Comparison of ENCODE assay signal across 22 mouse cellular contexts in genomic region chr2:126165277-126166018, GRCm38 (mm10). TPM values are rescaled to one million over a fixed set of nuclear protein-coding genes. Genes with fewer than 3 reads are reported as not detected.
DNase-seq lines count a peak whose midpoint lies in the region; ATAC-seq and TF ChIP-seq lines count a peak whose summit lies in the region.
"Had no signal": no experiment of that assay in that cellular context is flagged by ENCODE, and none has a peak within 500 bp of the region (broad histone marks: within the 10 kb centered on the region; RNA-seq: fewer than 3 reads in every experiment).

No protein-coding gene starts in this region.

- 83% methylated on average over 5 of the region's 5 CpGs for WGBS in heart, embryonic 10.5 days
- WGBS in stomach, embryonic 14.5 days: 96% methylated on average over 5 of the region's 5 CpGs
- 92% methylated on average over 5 of the region's 5 CpGs for WGBS in stomach, postnatal 0 days
- 71% methylated on average over 5 of the region's 5 CpGs for WGBS in liver, embryonic 14.5 days (ENCODE audit: insufficient replicate concordance)

- H3K4me2 ChIP-seq in stomach, embryonic 14.5 days (replicated peaks; ENCODE audit: low read depth, low read length): no peak overlapping the region
- H3K4me2 ChIP-seq in stomach, postnatal 0 days (replicated peaks; ENCODE audit: low read depth): no peak overlapping the region
- H3K4me2 ChIP-seq in liver, embryonic 14.5 days (ENCODE audit: low read depth): peak overlapping the region; percentile 71
- H3K4me2 ChIP-seq: neural tube, embryonic 15.5 days had no signal

- H3K36me3 ChIP-seq in heart, embryonic 10.5 days: peaks cover 25% of the 10 kb centered on the region
- H3K36me3 ChIP-seq in stomach, embryonic 14.5 days (ENCODE audit: control insufficient read depth, insufficient read depth, low read length): peaks cover 7% of the 10 kb centered on the region; the same call in 1 of the 2 replicates
- H3K36me3 ChIP-seq in stomach, postnatal 0 days (ENCODE audit: control insufficient read depth, insufficient read depth, low read length): no peaks in the 10 kb centered on the region
- H3K36me3 ChIP-seq in liver, embryonic 14.5 days (replicated peaks; ENCODE audit: control insufficient read depth, insufficient read depth, low read depth): peaks cover 37% of the 10 kb centered on the region

- H3K27me3 ChIP-seq in heart, embryonic 10.5 days (ENCODE audit: insufficient read depth, poor library complexity, severe bottlenecking): no peaks in the 10 kb centered on the region
- no peaks in the 10 kb centered on the region for H3K27me3 ChIP-seq in stomach, embryonic 14.5 days (ENCODE audit: control insufficient read depth, insufficient read depth, low read length)
- H3K27me3 ChIP-seq in stomach, postnatal 0 days (ENCODE audit: control insufficient read depth, insufficient read depth, low read length): no peaks in the 10 kb centered on the region
- H3K27me3 ChIP-seq in liver, embryonic 14.5 days (ENCODE audit: control insufficient read depth, insufficient read depth, low read length): no peaks in the 10 kb centered on the region
- H3K27me3 ChIP-seq: neural tube, embryonic 15.5 days had no signal

- H3K4me3 ChIP-seq in heart, embryonic 10.5 days: no peak overlapping the region
- H3K4me3 ChIP-seq in stomach, embryonic 14.5 days (ENCODE audit: low read depth, low read length): no peak overlapping the region
- no peak overlapping the region for H3K4me3 ChIP-seq in stomach, postnatal 0 days (ENCODE audit: low read depth, low read length)
- no peak overlapping the region for H3K4me3 ChIP-seq in liver, embryonic 14.5 days (ENCODE audit: insufficient read depth in 1 of 2, low read depth in 2 of 2, low read length in 2 of 2)
- H3K4me3 ChIP-seq: neural tube, embryonic 15.5 days had no signal

- H3K9me3 ChIP-seq in heart, embryonic 10.5 days: no peaks in the 10 kb centered on the region
- no peaks in the 10 kb centered on the region for H3K9me3 ChIP-seq in stomach, embryonic 14.5 days (ENCODE audit: control insufficient read depth, low read depth, low read length)
- H3K9me3 ChIP-seq in stomach, postnatal 0 days (ENCODE audit: control insufficient read depth, low read length): no peaks in the 10 kb centered on the region
- H3K9me3 ChIP-seq in liver, embryonic 14.5 days (ENCODE audit: control insufficient read depth, low read length): no peaks in the 10 kb centered on the region
- H3K9me3 ChIP-seq: neural tube, embryonic 15.5 days had no signal

- peaks cover 3% of the 10 kb centered on the region; the same call in 1 of the 2 replicates for H3K4me1 ChIP-seq in heart, embryonic 10.5 days
- no peaks in the 10 kb centered on the region for H3K4me1 ChIP-seq in stomach, embryonic 14.5 days (ENCODE audit: control insufficient read depth, insufficient read depth, low read length)
- H3K4me1 ChIP-seq in stomach, postnatal 0 days (replicated peaks; ENCODE audit: control insufficient read depth, insufficient read depth): no peaks in the 10 kb centered on the region
- peaks cover 33 to 36% of the 10 kb centered on the region in 2 experiments for H3K4me1 ChIP-seq in liver, embryonic 14.5 days (replicated peaks; ENCODE audit: control insufficient read depth in 2 of 2, insufficient read depth in 2 of 2, low read length in 1 of 2)
- H3K4me1 ChIP-seq: neural tube, embryonic 15.5 days had no signal

- intact Hi-C loops in heart, postnatal 36 days (cut with DNase I): no loop called here

- no peak for TF ChIP-seq CTCF in stomach, postnatal 0 days (IDR thresholded peaks at IDR 0.05; ENCODE audit: low read depth)
- TF ChIP-seq CTCF in liver, embryonic 14.5 days (IDR thresholded peaks at IDR 0.05; ENCODE audit: low read depth): no peak

- no peak overlapping the region for H3K9ac ChIP-seq in stomach, embryonic 14.5 days (replicated peaks; ENCODE audit: low read depth, low read length)
- H3K9ac ChIP-seq in stomach, postnatal 0 days (ENCODE audit: low read length): no peak overlapping the region
- H3K9ac ChIP-seq in liver, embryonic 14.5 days (replicated peaks): no peak overlapping the region
- H3K9ac ChIP-seq: neural tube, embryonic 15.5 days had no signal

- peak; percentile 84 for DNase-seq in heart, embryonic 10.5 days (ENCODE audit: low spot score)
- DNase-seq in heart, postnatal 36 days: no peak
- DNase-seq in stomach, postnatal 0 days (ENCODE audit: low spot score): no peak
- DNase-seq in liver, embryonic 14.5 days (ENCODE audit: low read depth in 3 of 3, low spot score in 3 of 3): peak; percentile 84 to 89 (median 85)
- no peak for DNase-seq in B cell, adult 2 months
- no peak for DNase-seq in right cerebral cortex, postnatal 4 days
- DNase-seq in cerebellum, adult 9-11 months: no peak
- DNase-seq: adrenal gland, adult 8-10 months; heart, postnatal 10 days; kidney, postnatal 25 days; lung, adult 18-20 months; retina, postnatal 1 day; thymus, postnatal 14 days had no signal

- no peak for TF ChIP-seq EP300 in stomach, postnatal 0 days (optimal IDR thresholded peaks at IDR 0.05)
- TF ChIP-seq EP300 in liver, embryonic 14.5 days (IDR thresholded peaks at IDR 0.05; ENCODE audit: low read depth): peak; percentile 99

- H3K27ac ChIP-seq in heart, embryonic 10.5 days: no peak overlapping the region; the same call in 1 of the 2 replicates
- no peak overlapping the region for H3K27ac ChIP-seq in stomach, embryonic 14.5 days (ENCODE audit: low read length)
- no peak overlapping the region for H3K27ac ChIP-seq in stomach, postnatal 0 days (replicated peaks)
- peak overlapping the region; percentile 99 for H3K27ac ChIP-seq in liver, embryonic 14.5 days
- H3K27ac ChIP-seq: neural tube, embryonic 15.5 days had no signal

- ATAC-seq in stomach, embryonic 14.5 days (ENCODE audit: insufficient number of reproducible peaks, insufficient read depth, low FRiP score, low read depth): peak; percentile 80; the same call in 1 of the 2 replicates
- ATAC-seq in stomach, postnatal 0 days (ENCODE audit: low FRiP score, low TSS enrichment): no peak
- peak; percentile 100 for ATAC-seq in liver, embryonic 14.5 days (ENCODE audit: insufficient read depth)

RNA-seq across cellular contexts. Expression of gene Dtwd1, which starts 13.5 kb away (rescaled TPM):
- polyA plus RNA-seq in heart, embryonic 10.5 days (2016; fragmentation: Nextera tagmentation; extraction: Ambion mirVana): 22.8 and 28.3 TPM in 2 replicates
- total RNA-seq in heart, postnatal 36 days (2021): 1 to 10 TPM; 3.5 to 7.2 TPM
- 31.2 and 33.5 TPM in 2 replicates for polyA plus RNA-seq in stomach, embryonic 14.5 days (2014; fragmentation: Nextera tagmentation; extraction: Ambion mirVana)
- 20.8 and 21.2 TPM in 2 replicates for polyA plus RNA-seq in stomach, postnatal 0 days (2015; fragmentation: Nextera tagmentation; extraction: Ambion mirVana)
- 7.3 and 12.6 TPM in 2 replicates for polyA plus RNA-seq in liver, embryonic 14.5 days (2012; rRNA removed)
- polyA plus RNA-seq in liver, embryonic 14.5 days (2014; fragmentation: Nextera tagmentation; extraction: Ambion mirVana): 24.3 and 27.6 TPM in 2 replicates

RNA-seq across cellular contexts. Expression of gene Fam227b, which starts 13.6 kb away (rescaled TPM):
- polyA plus RNA-seq in heart, embryonic 10.5 days (2016; fragmentation: Nextera tagmentation; extraction: Ambion mirVana): not detected in 2 replicates
- not detected for total RNA-seq in heart, postnatal 36 days (2021)
- not detected in 2 replicates for polyA plus RNA-seq in stomach, embryonic 14.5 days (2014; fragmentation: Nextera tagmentation; extraction: Ambion mirVana)
- not detected in 2 replicates for polyA plus RNA-seq in stomach, postnatal 0 days (2015; fragmentation: Nextera tagmentation; extraction: Ambion mirVana)
- not detected in 2 replicates for polyA plus RNA-seq in liver, embryonic 14.5 days (2012; rRNA removed)
- polyA plus RNA-seq in liver, embryonic 14.5 days (2014; fragmentation: Nextera tagmentation; extraction: Ambion mirVana): not detected in 2 replicates
- total RNA-seq: granulocyte monocyte progenitor cell, adult 5-6 weeks; heart, postnatal 10 days; left cerebral cortex, postnatal 25 days had no signal
- polyA plus RNA-seq: intestine, embryonic 14.5 days; neural tube, embryonic 15.5 days had no signal

RNA-seq across cellular contexts. Expression of gene Gm17555, which starts 49.5 kb away (rescaled TPM):
- polyA plus RNA-seq in heart, embryonic 10.5 days (2016; fragmentation: Nextera tagmentation; extraction: Ambion mirVana): not detected in 2 replicates
- total RNA-seq in heart, postnatal 36 days (2021): not detected
- 0.22 TPM in 1 of 2 replicates, not detected in the other for polyA plus RNA-seq in stomach, embryonic 14.5 days (2014; fragmentation: Nextera tagmentation; extraction: Ambion mirVana)
- polyA plus RNA-seq in stomach, postnatal 0 days (2015; fragmentation: Nextera tagmentation; extraction: Ambion mirVana): not detected in 2 replicates
- polyA plus RNA-seq in liver, embryonic 14.5 days (2012; rRNA removed): not detected in 2 replicates
- polyA plus RNA-seq in liver, embryonic 14.5 days (2014; fragmentation: Nextera tagmentation; extraction: Ambion mirVana): not detected in 2 replicates
- total RNA-seq: adrenal gland, adult 8-10 months; granulocyte monocyte progenitor cell, adult 5-6 weeks; heart, postnatal 10 days; layer of hippocampus, postnatal 14 days; left cerebral cortex, postnatal 25 days had no signal
- polyA plus RNA-seq: cortical plate, adult 2 months; embryonic facial prominence, embryonic 14.5 days; frontal cortex, adult 2 months; intestine, embryonic 14.5 days; neural tube, embryonic 15.5 days had no signal

Comparison
In these comparisons a context has a peak if more than half of its experiments do, and no peak if none do; other contexts are left out.
1. DNase-seq: peak in heart, embryonic 10.5 days (single experiment) and liver, embryonic 14.5 days (3 of 3); none in heart, postnatal 36 days (0 of 2), stomach, postnatal 0 days (single experiment), B cell, adult 2 months (0 of 2), right cerebral cortex, postnatal 4 days (single experiment) and cerebellum, adult 9-11 months (single experiment).